Mouse (Mus musculus): ENCODE results near the gene Hsd3b2.

GRCm38 (mm10) chr3:98720740-98721139, 3.6 kb downstream of the Hsd3b2 start:
- TF ChIP-seq CTCF (IDR thresholded peaks at IDR 0.05; ENCODE audit: borderline replicate concordance, extremely low read depth, insufficient read depth, insufficient read length) (no peak), POLR2A (IDR thresholded peaks at IDR 0.05; ENCODE audit: borderline replicate concordance, extremely low read depth, insufficient read depth, insufficient read length, poor library complexity, severe bottlenecking) (no peak)
